Mouse (Mus musculus) subcutaneous adipose tissue, adult 2 months (tissue): ENCODE measurements around the gene Fut2. TPM values are rescaled to one million over a fixed set of nuclear protein-coding genes. Genes with fewer than 3 reads are reported as not detected.

Experiments used
- polyA plus RNA-seq: library from polyadenylated mRNA; depleted of rRNA; stranded (reverse); fragments of >200 nt; gene quantifications from 2 replicates; pipeline ENCODE4 v1.2.3, GENCODE M21; 2012; ENCODE audit warnings: low replicate concordance; rRNA removed

The Fut2 gene
- 0.03 and 21.7 TPM in 2 replicates for polyA plus RNA-seq

DNA sequence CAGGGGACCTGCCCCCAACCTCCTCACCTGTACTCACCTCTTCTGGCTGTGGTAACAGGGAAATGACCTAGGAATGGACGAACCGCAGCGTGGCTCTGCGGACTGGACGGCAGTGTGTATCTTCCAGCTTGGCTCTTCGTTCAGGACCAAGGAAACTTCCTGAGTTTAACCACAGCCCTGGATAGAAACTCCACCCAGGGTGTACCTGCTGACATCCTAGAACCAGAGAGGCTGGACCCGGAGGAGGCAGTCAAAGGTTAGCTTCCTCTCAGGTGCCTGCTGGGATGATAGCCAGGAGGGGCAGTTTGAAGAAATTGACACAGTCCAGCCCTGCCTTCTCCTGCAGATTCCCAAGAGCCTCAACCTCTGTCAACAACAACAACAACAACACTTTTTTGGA, at the start of gene Fut2:
Gene Fut2, minus strand, starts transcription at position 234 of the 400 bp plus-strand sequence.

GRCm38 (mm10) chr7:45715090-45715708, 49.0 kb upstream of the Fut2 start, which contains the start of gene Rpl18:
Gene Rpl18 (plus strand): TSS chr7:45715457.

DNA sequence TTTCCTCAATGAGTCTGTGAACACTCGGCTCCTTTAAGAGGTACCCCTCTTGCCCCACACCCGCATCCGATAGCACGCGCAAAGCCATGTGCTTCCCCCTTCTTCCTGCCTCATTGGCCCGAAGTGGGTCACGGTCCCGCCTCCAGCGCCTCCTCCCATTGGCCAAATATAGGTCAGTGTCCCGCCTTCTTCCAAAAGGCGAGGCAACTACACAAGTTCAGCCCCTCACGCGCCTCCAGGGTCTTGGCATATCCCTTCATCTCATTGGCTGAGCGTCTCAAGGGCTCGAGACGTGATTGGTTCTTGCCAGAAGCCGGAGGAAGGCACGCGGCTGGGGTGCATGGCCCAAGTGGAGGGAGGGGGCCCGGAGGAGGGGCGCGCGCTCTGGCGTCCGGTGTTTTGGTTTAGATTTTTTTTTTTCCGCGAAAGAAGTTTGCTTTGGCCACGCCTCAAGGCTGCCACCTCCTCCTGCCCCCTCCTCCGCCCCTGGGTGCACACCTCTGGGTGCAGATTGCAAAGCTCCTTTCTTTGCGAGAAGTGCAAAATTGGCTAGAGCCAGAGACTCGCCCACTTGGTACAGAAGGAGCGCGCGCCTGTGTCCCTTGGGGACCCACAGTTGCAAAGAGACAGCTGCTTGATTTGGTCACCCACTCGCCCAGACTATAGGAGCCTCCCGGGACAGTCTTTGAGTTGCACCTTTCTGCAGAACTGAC, 38.7 kb upstream of the Fut2 start, which contains the start of gene Dbp:
Gene Dbp, plus strand, starts transcription at position 359 of the 713 bp plus-strand sequence.

GRCm38 (mm10) chr7:45699523-45700141, 33.4 kb upstream of the Fut2 start, which contains the start of gene Car11:
Gene Car11 (plus strand): TSS chr7:45699843.

DNA sequence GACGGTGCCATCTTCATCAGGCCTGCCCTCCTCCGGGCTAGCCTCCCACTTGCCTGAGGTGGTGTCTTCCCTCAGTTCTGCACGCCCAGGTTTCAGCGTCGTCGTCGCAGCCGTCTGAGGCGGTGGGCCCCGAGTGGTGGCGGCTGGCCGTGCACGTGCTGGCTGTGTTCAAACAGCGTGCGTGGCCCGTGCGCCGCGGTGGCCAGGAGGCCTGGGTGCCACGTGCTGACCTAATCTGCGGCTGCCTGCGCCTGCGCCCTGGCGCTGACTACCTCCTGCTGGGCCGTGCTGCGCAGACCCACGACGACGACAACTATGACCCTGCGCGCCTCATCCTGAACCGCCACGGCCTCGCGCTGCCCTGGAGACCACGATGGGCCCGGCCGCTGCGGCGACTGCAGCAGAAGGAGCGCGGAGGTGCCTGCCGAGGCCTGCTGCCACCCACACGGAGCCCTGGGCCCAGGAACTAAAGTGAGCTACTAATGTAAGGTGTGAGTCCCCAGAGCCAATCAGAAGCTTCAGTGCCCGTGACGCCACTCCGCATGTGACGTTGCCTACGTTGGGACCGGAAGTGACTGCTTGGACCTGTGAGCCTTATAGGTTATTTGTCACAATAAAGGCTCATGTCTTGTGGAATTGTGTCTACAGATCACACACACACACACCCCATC, 27.9 kb upstream of the Fut2 start, which contains the start of gene Sec1:
Gene Sec1, minus strand, starts transcription at position 482 of the 671 bp plus-strand sequence.

DNA sequence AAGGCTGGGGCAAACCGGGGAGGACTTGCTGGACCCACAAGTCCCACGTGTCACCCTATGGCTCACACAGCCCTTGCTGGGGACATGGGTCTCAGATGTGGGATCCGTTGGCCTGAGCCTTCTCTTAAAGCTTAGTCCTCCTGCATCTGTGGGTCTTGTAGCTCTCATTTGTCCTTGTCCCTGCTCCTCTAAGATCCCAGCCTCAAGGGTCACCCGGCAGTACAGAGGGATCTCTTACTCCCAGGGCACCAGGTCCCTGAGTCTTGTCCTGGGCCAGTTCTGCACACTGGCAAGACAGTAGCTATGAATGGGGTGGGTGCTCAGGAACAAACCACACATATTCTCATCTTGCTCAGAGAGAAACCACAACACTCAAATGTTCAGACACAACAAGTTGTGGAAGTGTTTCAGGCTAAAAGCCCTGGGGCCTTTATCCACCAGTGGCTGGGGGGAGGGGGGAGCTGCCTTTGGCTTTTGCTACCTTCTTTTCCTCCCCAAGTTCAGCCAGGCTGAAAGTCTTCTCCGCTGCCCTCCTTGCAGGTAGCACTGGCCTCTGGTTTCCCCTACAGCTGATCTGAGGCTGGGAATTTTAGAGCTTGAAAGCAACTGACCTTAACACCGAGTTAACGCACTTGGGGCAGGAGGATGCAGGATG, 17.3 kb upstream of the Fut2 start, which contains the start of gene Ntn5:
Gene Ntn5, plus strand, starts transcription at position 627 of the 655 bp plus-strand sequence.

GRCm38 (mm10) chr7:45639561-45640027, 26.6 kb downstream of the Fut2 start, which contains the start of gene Mamstr:
Gene Mamstr (plus strand): TSS chr7:45639977.

DNA sequence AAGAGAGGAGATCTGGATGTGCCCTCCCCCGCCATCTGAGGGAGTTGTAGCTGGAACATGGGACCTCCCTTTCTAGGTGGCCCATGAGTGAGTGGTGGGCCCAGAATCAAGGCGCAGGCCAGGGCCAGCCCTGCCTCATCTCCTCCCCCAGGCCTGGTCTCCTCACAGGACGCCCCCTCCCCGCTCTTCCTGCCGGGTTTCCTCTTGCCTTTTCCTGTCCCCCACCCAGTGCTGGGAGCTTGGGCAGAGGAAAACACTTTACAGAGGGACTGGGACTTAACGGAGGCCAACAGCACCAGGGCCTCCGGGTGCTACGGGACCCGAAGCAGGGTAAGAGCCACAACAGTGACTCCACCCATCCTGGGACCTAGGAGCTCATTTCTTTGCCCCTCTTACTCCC, 38.9 kb downstream of the Fut2 start, which contains the start of gene Rasip1:
Gene Rasip1, plus strand, starts transcription at position 228 of the 400 bp plus-strand sequence.

DNA sequence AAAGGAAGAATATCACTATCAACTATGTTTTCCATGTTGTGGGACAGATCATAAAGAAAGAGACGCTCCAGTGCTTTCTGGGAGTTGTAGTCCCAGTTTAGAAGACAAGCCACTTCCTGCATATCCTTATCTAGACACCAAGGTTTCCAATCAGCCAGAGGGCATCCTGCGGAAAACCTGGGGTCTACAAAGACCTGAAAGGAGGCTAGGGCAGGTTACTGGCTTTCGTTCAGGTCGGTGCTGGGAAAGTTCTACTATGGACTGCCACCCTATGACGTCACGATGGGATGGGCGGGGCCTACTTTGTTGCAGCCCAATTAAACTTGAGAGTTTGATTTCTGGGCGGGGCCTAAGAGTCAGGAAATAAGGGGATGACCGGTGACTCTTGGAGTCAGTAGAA, 44.8 kb downstream of the Fut2 start, which contains the start of gene Izumo1:
Gene Izumo1, plus strand, starts transcription at position 369 of the 400 bp plus-strand sequence.

DNA sequence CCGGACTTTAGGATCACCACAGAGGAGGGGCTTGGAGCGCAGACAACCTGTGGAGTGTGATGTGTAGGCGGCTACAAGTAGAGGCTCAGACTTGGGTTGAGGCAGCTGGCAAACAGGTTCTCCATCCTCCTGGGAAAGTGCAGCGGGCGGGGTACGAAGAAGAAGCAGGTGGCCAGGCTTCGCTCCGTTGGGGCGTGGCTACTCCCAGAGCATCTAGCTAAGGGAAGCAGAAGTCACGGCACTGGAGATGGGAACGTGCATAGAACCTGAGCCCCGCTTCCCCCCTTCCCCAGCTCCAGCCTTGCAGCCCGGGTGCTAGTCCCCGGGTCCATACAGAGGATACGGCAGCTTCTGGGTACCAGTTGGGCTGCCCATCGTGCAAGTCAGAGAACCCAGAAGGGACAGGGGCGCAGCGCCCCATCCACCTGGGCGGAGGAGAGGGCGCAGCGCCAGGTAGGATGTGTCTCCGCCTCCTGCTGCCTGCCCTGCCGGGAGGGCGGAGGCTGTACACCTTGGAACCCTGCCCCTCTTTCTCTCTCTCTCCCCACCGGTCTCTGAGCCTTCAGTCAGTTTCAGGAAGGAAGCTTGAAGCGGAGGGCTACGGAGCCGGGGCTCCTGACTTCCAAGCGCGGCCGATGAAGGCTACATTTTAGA, 49.0 kb downstream of the Fut2 start, which contains the start of gene Fut1:
Gene Fut1, plus strand, starts transcription at position 248 of the 654 bp plus-strand sequence.

Other genes starting within 250 kb of the Fut2 start
- not detected in 2 replicates for gene Lhb, start 245.6 kb downstream of the Fut2 start, polyA plus RNA-seq
- gene Gys1, start 231.6 kb downstream of the Fut2 start, polyA plus RNA-seq: 95.5 and 128 TPM in 2 replicates
- gene Ruvbl2, start 228.3 kb downstream of the Fut2 start, polyA plus RNA-seq: 41.3 and 83.3 TPM in 2 replicates
- gene Ftl1, start 206.5 kb downstream of the Fut2 start, polyA plus RNA-seq: 2,999 and 3,958 TPM in 2 replicates
- gene Bax, start 199.5 kb downstream of the Fut2 start, polyA plus RNA-seq: 94.4 and 133 TPM in 2 replicates
- gene Tulp2, start 184.5 kb downstream of the Fut2 start, polyA plus RNA-seq: 0.20 and 0.76 TPM in 2 replicates
- 5.0 and 20.5 TPM in 2 replicates for gene Gm45808, start 179.6 kb downstream of the Fut2 start, polyA plus RNA-seq
- gene Dhdh, start 177.6 kb downstream of the Fut2 start, polyA plus RNA-seq: 21.6 and 53.7 TPM in 2 replicates
- gene Nucb1, start 156.0 kb downstream of the Fut2 start, polyA plus RNA-seq: 427 and 466 TPM in 2 replicates
- 26.7 and 32.6 TPM in 2 replicates for gene Ppp1r15a, start 140.1 kb downstream of the Fut2 start, polyA plus RNA-seq
- gene Plekha4, start 140.1 kb downstream of the Fut2 start, polyA plus RNA-seq: 12.8 and 21.4 TPM in 2 replicates
- 3.1 and 7.0 TPM in 2 replicates for gene Hsd17b14, start 111.5 kb downstream of the Fut2 start, polyA plus RNA-seq
- gene Bcat2, start 96.2 kb downstream of the Fut2 start, polyA plus RNA-seq: 143 and 215 TPM in 2 replicates
- 0.78 and 1.8 TPM in 2 replicates for gene Fgf21, start 50.9 kb downstream of the Fut2 start, polyA plus RNA-seq
- 0.07 and 0.24 TPM in 2 replicates for gene Fut1, start 49.1 kb downstream of the Fut2 start, polyA plus RNA-seq
- 0.41 and 1.0 TPM in 2 replicates for gene Izumo1, start 44.6 kb downstream of the Fut2 start, polyA plus RNA-seq
- gene Rasip1, start 38.9 kb downstream of the Fut2 start, polyA plus RNA-seq: 38.6 and 65.4 TPM in 2 replicates
- 7.2 and 11.2 TPM in 2 replicates for gene Mamstr, start 26.4 kb downstream of the Fut2 start, polyA plus RNA-seq
- not detected in 2 replicates for gene Ntn5, start 17.6 kb upstream of the Fut2 start, polyA plus RNA-seq
- gene Sec1, start 28.0 kb upstream of the Fut2 start, polyA plus RNA-seq: 0.23 and 0.30 TPM in 2 replicates
- gene Car11, start 33.4 kb upstream of the Fut2 start, polyA plus RNA-seq: 17.8 and 42.8 TPM in 2 replicates
- 63.6 and 77.9 TPM in 2 replicates for gene Dbp, start 38.7 kb upstream of the Fut2 start, polyA plus RNA-seq
- 753 and 1,942 TPM in 2 replicates for gene Rpl18, start 49.1 kb upstream of the Fut2 start, polyA plus RNA-seq
- gene Sphk2, start 51.6 kb upstream of the Fut2 start, polyA plus RNA-seq: 36.9 and 48.7 TPM in 2 replicates
- 0.42 and 0.51 TPM in 2 replicates for gene Fam83e, start 54.8 kb upstream of the Fut2 start, polyA plus RNA-seq
- not detected in 2 replicates for gene Spaca4, start 59.4 kb upstream of the Fut2 start, polyA plus RNA-seq
- 0.63 and 25.3 TPM in 2 replicates for gene Lmtk3, start 117.3 kb upstream of the Fut2 start, polyA plus RNA-seq
- 0.23 and 2.8 TPM in 2 replicates for gene Sult2b1, start 118.3 kb upstream of the Fut2 start, polyA plus RNA-seq
- 51.8 and 57.9 TPM in 2 replicates for gene Cyth2, start 148.2 kb upstream of the Fut2 start, polyA plus RNA-seq
- gene Kcnj14, start 158.4 kb upstream of the Fut2 start, polyA plus RNA-seq: 4.8 and 23.1 TPM in 2 replicates
- gene Grwd1, start 164.6 kb upstream of the Fut2 start, polyA plus RNA-seq: 14.7 and 32.7 TPM in 2 replicates
- gene Kdelr1, start 206.4 kb upstream of the Fut2 start, polyA plus RNA-seq: 371 and 393 TPM in 2 replicates
- gene Grin2d, start 212.0 kb upstream of the Fut2 start, polyA plus RNA-seq: 1.1 and 6.1 TPM in 2 replicates
- gene Syngr4, start 230.3 kb upstream of the Fut2 start, polyA plus RNA-seq: 0.19 TPM in 1 of 2 replicates, not detected in the other
- gene Tmem143, start 230.5 kb upstream of the Fut2 start, polyA plus RNA-seq: 85.1 and 137 TPM in 2 replicates